ENCODE assay signal across 10 mouse cellular contexts in genomic region chr11:72037996-72038395, GRCm38 (mm10). TPM values are rescaled to one million over a fixed set of nuclear protein-coding genes. Genes with fewer than 3 reads are reported as not detected.
A peak's percentile ranks its signal among the peaks of the same experiment; 100 is the strongest.
DNase-seq lines count a peak whose midpoint lies in the region; ATAC-seq and TF ChIP-seq lines count a peak whose summit lies in the region.
"Had no signal": no experiment of that assay in that cellular context is flagged by ENCODE, and none has a peak within 500 bp of the region (broad histone marks: within the 10 kb centered on the region; RNA-seq: fewer than 3 reads in every experiment).

No protein-coding gene starts in this region.

- H3K27ac ChIP-seq in embryonic facial prominence, embryonic 14.5 days (replicated peaks; ENCODE audit: low read depth, low read length) = no peak overlapping the region
- H3K27ac ChIP-seq in layer of hippocampus, adult 2 months = no peak overlapping the region
- H3K27ac ChIP-seq: limb, embryonic 12.5 days had no signal

- 4% methylated on average over 4 of the region's 4 CpGs for WGBS in embryonic facial prominence, embryonic 14.5 days

- DNase-seq in cerebellum, adult 11 months = peak; percentile 60
- DNase-seq in cerebellum, adult 11-12 months = no peak
- peak; percentile 35 for DNase-seq in urinary bladder, adult 2 months (ENCODE audit: low spot score)
- DNase-seq in urinary bladder, postnatal 10 days (ENCODE audit: low spot score) = no peak
- peak; percentile 85 for DNase-seq in embryonic facial prominence, embryonic 14.5 days (ENCODE audit: low spot score)
- peak; percentile 63 to 78 for DNase-seq in layer of hippocampus, adult 2 months (ENCODE audit: low spot score in 2 of 2)
- DNase-seq in lung, postnatal 4 days = peak; percentile 40 to 75
- DNase-seq in splenic B cell, adult 2 months (ENCODE audit: low read depth, low spot score) = peak; percentile 81

- H3K9ac ChIP-seq in embryonic facial prominence, embryonic 14.5 days (ENCODE audit: low read depth, low read length) = no peak overlapping the region
- H3K9ac ChIP-seq: limb, embryonic 12.5 days had no signal

- H3K9me3 ChIP-seq in embryonic facial prominence, embryonic 14.5 days (ENCODE audit: control insufficient read depth, low read length) = no peaks in the 10 kb centered on the region
- H3K9me3 ChIP-seq: limb, embryonic 12.5 days had no signal

- peaks cover 5% of the 10 kb centered on the region for H3K4me1 ChIP-seq in embryonic facial prominence, embryonic 14.5 days (ENCODE audit: control insufficient read depth, insufficient read depth, low read length)

- no peaks in the 10 kb centered on the region for H3K36me3 ChIP-seq in embryonic facial prominence, embryonic 14.5 days (ENCODE audit: control insufficient read depth, insufficient read depth, low read length)
- no peaks in the 10 kb centered on the region for H3K36me3 ChIP-seq in splenic B cell, adult 2 months (ENCODE audit: control insufficient read depth, insufficient read depth, low read length, poor library complexity, severe bottlenecking)
- H3K36me3 ChIP-seq: G1E; limb, embryonic 12.5 days had no signal

- H3K4me2 ChIP-seq in embryonic facial prominence, embryonic 14.5 days (ENCODE audit: low read depth, low read length) = no peak overlapping the region
- H3K4me2 ChIP-seq: limb, embryonic 12.5 days had no signal

- TF ChIP-seq CTCF in layer of hippocampus, adult 2 months (conservative IDR thresholded peaks at IDR 0.05) = peak; percentile 92

- H3K4me3 ChIP-seq in embryonic facial prominence, embryonic 14.5 days (ENCODE audit: low read depth, low read length) = no peak overlapping the region
- H3K4me3 ChIP-seq in layer of hippocampus, adult 2 months = no peak overlapping the region
- H3K4me3 ChIP-seq: limb, embryonic 12.5 days had no signal

- no peaks in the 10 kb centered on the region for H3K27me3 ChIP-seq in embryonic facial prominence, embryonic 14.5 days (replicated peaks; ENCODE audit: control insufficient read depth, insufficient read depth, low read length)
- H3K27me3 ChIP-seq in splenic B cell, adult 2 months (ENCODE audit: control insufficient read depth, insufficient read depth, low read length, poor library complexity, severe bottlenecking) = no peaks in the 10 kb centered on the region

- ATAC-seq in embryonic facial prominence, embryonic 14.5 days (ENCODE audit: low read depth) = no peak

RNA-seq across cellular contexts. Expression of gene Aipl1, which starts 0.7 kb away (rescaled TPM):
- polyA plus RNA-seq in urinary bladder, adult 2 months (2012; rRNA removed) = 0.32 and 0.41 TPM in 2 replicates
- 0.11 and 0.42 TPM in 2 replicates for polyA plus RNA-seq in embryonic facial prominence, embryonic 14.5 days (2014; fragmentation: Nextera tagmentation; extraction: Ambion mirVana)
- not detected for total RNA-seq in layer of hippocampus, adult 2 months (2021)
- polyA plus RNA-seq: G1E had no signal

RNA-seq across cellular contexts. Expression of gene Pimreg, which starts 3.8 kb away (rescaled TPM):
- polyA plus RNA-seq in urinary bladder, adult 2 months (2012; rRNA removed) = 2.8 and 3.2 TPM in 2 replicates
- 77.9 and 92.6 TPM in 2 replicates for polyA plus RNA-seq in embryonic facial prominence, embryonic 14.5 days (2014; fragmentation: Nextera tagmentation; extraction: Ambion mirVana)
- under 1 TPM; 0.90 to 0.93 TPM for total RNA-seq in layer of hippocampus, adult 2 months (2021)
- total RNA-seq: G1E had no signal
- polyA plus RNA-seq: G1E had no signal

Comparison
In these comparisons a context has a peak if more than half of its experiments do, and no peak if none do; other contexts are left out.
1. DNase-seq: peak in cerebellum, adult 11 months (single experiment), urinary bladder, adult 2 months (single experiment), embryonic facial prominence, embryonic 14.5 days (single experiment), layer of hippocampus, adult 2 months (2 of 2), lung, postnatal 4 days (2 of 2) and splenic B cell, adult 2 months (single experiment); none in cerebellum, adult 11-12 months (single experiment) and urinary bladder, postnatal 10 days (single experiment).
2. RNA of gene Pimreg, which starts 3.8 kb away (polyA plus RNA-seq): 77.9 to 92.6 TPM in embryonic facial prominence, embryonic 14.5 days; 2.8 to 3.2 TPM in urinary bladder, adult 2 months; every median in the first group is over 10 times any median in the second.